Mouse (Mus musculus) embryonic facial prominence, embryonic 13.5 days (tissue): ENCODE data around the gene Atp6v0c. TPM values are rescaled to one million over a fixed set of nuclear protein-coding genes. Genes with fewer than 3 reads are reported as not detected.

Experiments
- ATAC-seq: fragments of 200-750 bp; cut with Nextera tagmentation; 2 replicates; pipeline ENCODE4 v1.8.0; 2017; ENCODE audit warnings: low read depth; ENCODE audit not compliant: insufficient number of reproducible peaks, insufficient read depth, low FRiP score, low TSS enrichment
- H3K27ac ChIP-seq: fragments of 300-500 bp; sonication (generic); 2 replicates; pipeline ENCODE4 v1.5.1; 2015; ENCODE audit warnings: moderate library complexity, mild to moderate bottlenecking, inconsistent platforms
- H3K27me3 ChIP-seq: fragments of 300-500 bp; sonication (generic); 2 replicates; pipeline ENCODE4 v1.6.1; 2015; ENCODE audit warnings: mild to moderate bottlenecking, inconsistent platforms
- H3K36me3 ChIP-seq: fragments of 300-500 bp; sonication (generic); 2 replicates; pipeline ENCODE4 v1.6.1; 2015; ENCODE audit warnings: mild to moderate bottlenecking, inconsistent platforms
- H3K4me1 ChIP-seq: fragments of 300-500 bp; sonication (generic); 2 replicates; pipeline ENCODE4 v1.6.1; 2015; ENCODE audit warnings: inconsistent platforms
- H3K4me2 ChIP-seq: fragments of 300-500 bp; sonication (generic); 2 replicates; pipeline ENCODE4 v1.6.1; 2015; ENCODE audit warnings: moderate library complexity, mild to moderate bottlenecking, inconsistent platforms
- H3K4me3 ChIP-seq: fragments of 300-500 bp; sonication (generic); 2 replicates; pipeline ENCODE4 v1.5.1; 2015; ENCODE audit warnings: mild to moderate bottlenecking, inconsistent platforms
- H3K9ac ChIP-seq: fragments of 300-500 bp; sonication (generic); 2 replicates; pipeline ENCODE4 v1.6.1; 2015; ENCODE audit warnings: mild to moderate bottlenecking, inconsistent platforms
- H3K9me3 ChIP-seq: fragments of 300-500 bp; sonication (generic); 2 replicates; pipeline ENCODE4 v1.6.1; 2016; ENCODE audit warnings: inconsistent platforms
- WGBS: fragments of 180-500 bp; shearing (Covaris S2); methylation state at CpG from one replicate; pipeline ENCODE4 v1.1.7; 2015; ENCODE audit warnings: mixed read lengths; 5-methylcytosine and 5-hydroxymethylcytosine counted together
- polyA plus RNA-seq: library from polyadenylated mRNA; unstranded; fragments of >200 nt; fragmentation: Nextera tagmentation; extraction: Ambion mirVana; gene quantifications from 2 replicates; pipeline ENCODE4 v1.2.1, GENCODE M21; 2015

Gene Atp6v0c
- polyA plus RNA-seq, 1 experiment from 2014 or later, result 448 TPM

DNA sequence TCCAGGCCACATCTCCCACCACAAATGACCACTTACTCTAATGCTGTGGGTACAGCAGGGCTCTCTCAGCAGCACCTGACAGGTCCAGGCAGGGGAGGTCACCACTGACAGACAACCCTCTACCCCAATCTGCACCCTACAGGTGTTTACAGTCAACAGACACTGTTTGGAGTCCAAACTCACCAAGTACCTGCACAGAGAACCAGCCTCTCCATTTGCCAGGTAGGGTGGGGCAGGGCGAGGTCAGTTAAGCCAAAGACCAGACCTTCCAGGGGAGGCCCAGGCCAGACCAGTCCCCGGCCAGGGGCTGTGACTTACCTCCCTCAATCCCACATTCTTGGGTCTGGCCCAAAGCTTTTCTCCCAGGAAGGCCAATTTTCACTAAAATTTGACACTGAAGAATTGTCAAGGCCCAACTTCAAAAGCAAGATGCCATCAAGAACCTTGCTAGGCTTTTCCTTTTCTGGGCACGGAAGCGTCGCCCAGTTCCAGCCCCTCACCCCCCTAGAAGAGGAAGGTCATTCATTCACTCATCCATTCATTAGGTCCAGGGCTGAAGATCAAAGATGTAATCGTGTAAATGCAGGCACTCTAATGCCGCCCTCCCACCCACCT is 1.5 kb downstream of the Atp6v0c start:
- peak overlapping the region; percentile 81 for H3K4me2 ChIP-seq
- H3K27me3 ChIP-seq, result no peaks in the 10 kb centered on the region
- peak overlapping the region; percentile 89 for H3K4me3 ChIP-seq
- H3K27ac ChIP-seq, result 0 out of 2 replicates have a peak overlapping the region, but pooled peaks have one; percentile 97
- ATAC-seq, result no peak
- peak overlapping the region; percentile 93 for H3K9ac ChIP-seq
- H3K4me1 ChIP-seq, result peaks cover 32% of the 10 kb centered on the region
- 55% methylated on average over 7 of the region's 7 CpGs for WGBS
- H3K36me3 ChIP-seq, result peaks cover 24% of the 10 kb centered on the region
- H3K9me3 ChIP-seq, result no peaks in the 10 kb centered on the region

DNA sequence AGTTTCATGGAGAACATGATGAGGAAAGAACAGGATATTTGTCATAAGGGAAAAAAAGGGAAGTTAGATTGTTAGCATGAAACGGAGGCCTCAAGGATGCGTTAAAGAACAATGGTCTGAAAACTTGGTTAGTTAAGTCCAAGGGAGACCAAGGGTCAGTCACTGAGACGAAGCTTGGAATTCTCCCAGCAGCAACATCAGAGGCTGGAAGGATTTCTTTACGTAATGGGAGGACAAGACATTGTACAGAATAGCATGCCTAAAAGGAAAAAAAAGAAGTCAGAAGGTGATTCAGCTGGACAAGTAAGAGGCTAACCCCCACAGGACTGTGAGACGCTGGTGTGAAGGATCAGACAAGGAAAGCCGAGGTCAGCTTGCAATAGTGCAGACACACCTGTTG is 2.4 kb downstream of the Atp6v0c start:
- Histone ChIP-seq H3K36me3 (peaks cover 24% of the 10 kb centered on the region), H3K4me2 (peak overlapping the region; percentile 81; the same call in 1 of the 2 replicates), H3K9ac (no peak overlapping the region), H3K4me3 (no peak overlapping the region), H3K9me3 (no peaks in the 10 kb centered on the region), H3K27me3 (no peaks in the 10 kb centered on the region), H3K27ac (no peak overlapping the region), H3K4me1 (peaks cover 41% of the 10 kb centered on the region)
- ATAC-seq, result no peak
- WGBS, result 87% methylated on average over 6 of the region's 6 CpGs

- Histone ChIP-seq H3K4me1 (peaks cover 33% of the 10 kb centered on the region), H3K27me3 (no peaks in the 10 kb centered on the region), H3K4me2 (no peak overlapping the region), H3K27ac (no peak overlapping the region), H3K4me3 (no peak overlapping the region), H3K36me3 (peaks cover 24% of the 10 kb centered on the region), H3K9ac (peak overlapping the region; percentile 27; the same call in 1 of the 2 replicates), H3K9me3 (no peaks in the 10 kb centered on the region)
- WGBS, result 77% methylated on average over 11 of the region's 11 CpGs
- ATAC-seq, result no peak
Observed at GRCm38 (mm10) chr17:24164566-24165259, 4.8 kb downstream of the Atp6v0c start.

GRCm38 (mm10) chr17:24163176-24163962 is 6.1 kb downstream of the Atp6v0c start, which contains the start of gene Amdhd2:
TSS of gene Amdhd2 (minus strand) at chr17:24163766.
- Histone ChIP-seq H3K27ac (peak within 1 kb of the TSS; percentile 85), H3K9me3 (no peaks in the 10 kb centered on the region), H3K9ac (peak within 1 kb of the TSS; percentile 84), H3K27me3 (no peaks in the 10 kb centered on the region), H3K4me1 (peaks cover 31% of the 10 kb centered on the region), H3K4me3 (peak within 1 kb of the TSS; percentile 78), H3K4me2 (peak within 1 kb of the TSS; percentile 98), H3K36me3 (peaks cover 24% of the 10 kb centered on the region)
- ATAC-seq, result peak; percentile 84
- under 1% methylated on average over 47 of the region's 47 CpGs for WGBS

GRCm38 (mm10) chr17:24162584-24163175 is 6.8 kb downstream of the Atp6v0c start:
- Histone ChIP-seq H3K36me3 (peaks cover 28% of the 10 kb centered on the region), H3K9ac (peak overlapping the region; percentile 84), H3K4me2 (peak overlapping the region; percentile 98), H3K4me1 (peaks cover 24% of the 10 kb centered on the region), H3K27ac (peak overlapping the region; percentile 85), H3K9me3 (no peaks in the 10 kb centered on the region), H3K4me3 (peak overlapping the region; percentile 78), H3K27me3 (no peaks in the 10 kb centered on the region)
- 27% methylated on average over 17 of the region's 17 CpGs for WGBS
- ATAC-seq, result no peak

DNA sequence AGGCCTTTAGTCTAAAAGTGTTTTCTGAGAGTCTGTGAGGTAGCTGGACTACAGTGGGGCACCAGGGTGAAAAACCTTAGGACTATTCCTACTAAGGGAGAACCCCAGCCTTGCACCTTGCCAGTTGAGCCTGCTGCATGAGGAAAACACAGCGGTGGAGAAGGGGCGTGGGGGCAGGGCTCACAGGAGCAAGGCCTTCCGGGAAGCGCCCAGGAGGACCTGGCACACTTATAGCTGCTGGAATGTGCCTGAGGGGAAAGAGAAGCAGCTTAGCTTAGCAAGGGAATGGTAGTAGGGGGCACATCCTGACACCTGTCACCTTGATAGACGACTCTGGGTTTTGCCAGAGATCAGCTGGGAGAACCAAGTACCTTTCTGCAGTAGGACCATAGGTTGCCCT is 8.0 kb downstream of the Atp6v0c start:
- Histone ChIP-seq H3K4me1 (peaks cover 18% of the 10 kb centered on the region), H3K27ac (no peak overlapping the region), H3K36me3 (peaks cover 28% of the 10 kb centered on the region), H3K27me3 (no peaks in the 10 kb centered on the region), H3K9me3 (no peaks in the 10 kb centered on the region), H3K4me2 (no peak overlapping the region), H3K4me3 (no peak overlapping the region), H3K9ac (no peak overlapping the region)
- WGBS, result 71% methylated on average over 5 of the region's 5 CpGs
- no peak for ATAC-seq

DNA sequence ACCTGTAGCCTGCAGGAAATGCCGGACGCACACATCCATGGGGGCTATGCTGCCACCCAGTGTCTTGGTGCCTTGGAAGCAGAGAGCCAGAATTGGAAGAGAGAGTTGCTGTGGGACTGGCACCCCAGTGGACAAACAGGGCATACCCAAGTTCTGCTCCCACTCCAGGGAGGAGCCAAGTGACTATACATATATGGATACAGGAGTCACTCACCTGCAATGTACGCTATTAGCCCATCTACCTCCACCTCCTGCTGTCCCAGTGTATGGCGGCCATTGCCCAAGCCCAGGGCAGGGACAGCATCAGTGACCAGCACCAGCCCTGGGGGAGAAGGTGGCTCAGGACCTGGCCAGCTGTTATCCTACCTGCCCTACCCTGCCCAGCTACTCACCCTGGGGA is 12.0 kb downstream of the Atp6v0c start:
- ATAC-seq, result peak; percentile 5; the same call in 1 of the 2 replicates
- Histone ChIP-seq H3K4me3 (no peak overlapping the region), H3K9me3 (no peaks in the 10 kb centered on the region), H3K27ac (no peak overlapping the region), H3K4me1 (peaks cover 7% of the 10 kb centered on the region), H3K9ac (no peak overlapping the region), H3K27me3 (no peaks in the 10 kb centered on the region), H3K36me3 (peaks cover 33% of the 10 kb centered on the region), H3K4me2 (no peak overlapping the region)
- WGBS, result 90% methylated on average over 4 of the region's 4 CpGs

DNA sequence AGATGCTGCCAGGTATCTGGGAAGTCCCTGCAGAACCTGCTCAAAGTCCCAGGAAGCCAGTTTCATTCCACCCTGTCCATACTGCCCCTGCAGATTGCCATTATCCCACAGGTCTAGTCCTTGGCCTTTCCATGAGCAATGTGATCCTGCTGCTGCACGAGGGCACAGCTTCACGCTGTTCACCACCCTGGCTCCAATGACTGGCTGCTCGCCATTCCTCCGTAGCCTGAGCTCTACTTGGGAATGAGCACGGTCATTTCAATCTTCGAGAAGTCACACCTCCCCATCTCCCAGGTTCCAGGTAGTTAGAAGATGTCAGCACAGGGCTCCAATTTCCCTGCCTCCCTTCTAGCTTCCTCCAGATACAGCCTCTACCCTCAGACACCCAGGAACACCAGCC is 12.4 kb downstream of the Atp6v0c start:
- Histone ChIP-seq H3K9ac (no peak overlapping the region), H3K4me1 (peaks cover 7% of the 10 kb centered on the region), H3K9me3 (no peaks in the 10 kb centered on the region), H3K27me3 (no peaks in the 10 kb centered on the region), H3K36me3 (peaks cover 33% of the 10 kb centered on the region), H3K4me2 (no peak overlapping the region), H3K27ac (no peak overlapping the region), H3K4me3 (no peak overlapping the region)
- ATAC-seq, result no peak
- 87% methylated on average over 6 of the region's 6 CpGs for WGBS

GRCm38 (mm10) chr17:24156394-24156793 is 13.1 kb downstream of the Atp6v0c start:
- Histone ChIP-seq H3K36me3 (peaks cover 33% of the 10 kb centered on the region), H3K27me3 (no peaks in the 10 kb centered on the region), H3K4me1 (peaks cover 14% of the 10 kb centered on the region), H3K27ac (no peak overlapping the region), H3K4me2 (no peak overlapping the region), H3K9me3 (no peaks in the 10 kb centered on the region), H3K9ac (no peak overlapping the region), H3K4me3 (no peak overlapping the region)
- no peak for ATAC-seq
- 85% methylated on average over 3 of the region's 3 CpGs for WGBS

DNA sequence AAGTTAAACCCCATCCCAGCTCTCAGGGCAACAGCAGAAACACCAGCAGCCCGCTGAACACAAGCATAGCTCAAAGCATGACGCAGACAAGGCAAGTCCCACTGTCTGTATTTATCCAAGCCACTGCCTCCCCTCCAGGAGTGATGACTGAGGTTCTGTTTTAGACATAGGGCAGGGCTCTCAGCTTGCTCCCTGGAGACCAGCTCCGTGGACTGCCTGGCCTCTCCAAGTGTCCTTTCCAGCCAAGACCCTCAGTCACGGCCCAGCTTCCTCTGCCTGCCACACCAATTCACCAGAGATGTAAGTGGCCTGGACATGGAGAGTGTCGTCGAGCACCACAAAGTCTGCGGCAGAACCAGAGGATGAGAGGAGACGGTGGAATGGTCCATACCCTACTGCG is 13.8 kb downstream of the Atp6v0c start:
- Histone ChIP-seq H3K4me2 (no peak overlapping the region), H3K36me3 (peaks cover 33% of the 10 kb centered on the region), H3K9ac (no peak overlapping the region), H3K9me3 (no peaks in the 10 kb centered on the region), H3K27me3 (no peaks in the 10 kb centered on the region), H3K4me3 (no peak overlapping the region), H3K4me1 (peaks cover 18% of the 10 kb centered on the region), H3K27ac (no peak overlapping the region)
- no peak for ATAC-seq
- 90% methylated on average over 9 of the region's 9 CpGs for WGBS

GRCm38 (mm10) chr17:24154463-24154862 is 15.0 kb downstream of the Atp6v0c start:
- no peak overlapping the region for H3K4me2 ChIP-seq
- ATAC-seq, result no peak
- H3K27me3 ChIP-seq, result no peaks in the 10 kb centered on the region
- H3K4me3 ChIP-seq, result no peak overlapping the region
- 77% methylated on average over 3 of the region's 3 CpGs for WGBS
- H3K36me3 ChIP-seq, result peaks cover 33% of the 10 kb centered on the region
- peaks cover 18% of the 10 kb centered on the region for H3K4me1 ChIP-seq
- H3K9ac ChIP-seq, result no peak overlapping the region
- H3K27ac ChIP-seq, result no peak overlapping the region
- no peaks in the 10 kb centered on the region for H3K9me3 ChIP-seq
